Mouse (Mus musculus) embryonic fibroblast, embryonic 13.5 days (primary cell): Measurements from ENCODE around the gene Tbc1d13.

ENCODE experiments used
- CTCF ChIP-seq: IDR thresholded peaks from 2 replicates; pipeline ENCODE4 v1.5.1; 2011; ENCODE audit warnings: mild to moderate bottlenecking, control low read depth, low read length, moderate library complexity, borderline replicate concordance; ENCODE audit not compliant: insufficient read depth
- POLR2A ChIP-seq: IDR thresholded peaks from 2 replicates; pipeline ENCODE4 v1.6.1; 2011; ENCODE audit warnings: low read depth, mild to moderate bottlenecking, control low read depth, low read length, moderate library complexity

GRCm38 (mm10) chr2:30147466-30147865, 13.9 kb downstream of the Tbc1d13 start:
- no peak for TF ChIP-seq CTCF
- TF ChIP-seq POLR2A, result no peak
